Mouse (Mus musculus) spleen, adult 2 months (tissue): ENCODE measurements around the gene Gpc5.

ENCODE experiments used
- CTCF ChIP-seq: fragments of 200-500 bp; IDR thresholded peaks from 2 replicates; pipeline ENCODE4 v1.5.1; 2011; ENCODE audit warnings: mild to moderate bottlenecking, inconsistent platforms; ENCODE audit not compliant: insufficient read depth, insufficient read length, insufficient replicate concordance; ENCODE audit errors: extremely low read depth
- POLR2A ChIP-seq: fragments of 200-500 bp; IDR thresholded peaks from 2 replicates; pipeline ENCODE4 v1.6.1; 2011; ENCODE audit warnings: low read depth, low read length, inconsistent platforms

GRCm38 (mm10) chr14:116208581-116208980 lies 1116.6 kb downstream of the Gpc5 start:
- TF ChIP-seq CTCF = no peak
- TF ChIP-seq POLR2A = no peak
